Mouse (Mus musculus) hindbrain, embryonic 13.5 days (tissue): Measurements from ENCODE around the gene Dcaf4. TPM values are rescaled to one million over a fixed set of nuclear protein-coding genes. Genes with fewer than 3 reads are reported as not detected.

Experiments used
- ATAC-seq: fragments of 200-750 bp; cut with Nextera tagmentation; 2 replicates; pipeline ENCODE4 v1.8.0; 2017; ENCODE audit warnings: moderate TSS enrichment; ENCODE audit not compliant: low FRiP score
- H3K27ac ChIP-seq: fragments of 300-500 bp; sonication (generic); 2 replicates; pipeline ENCODE4 v1.5.1; 2015; ENCODE audit warnings: inconsistent platforms, mild to moderate bottlenecking, moderate library complexity
- H3K27me3 ChIP-seq: fragments of 300-500 bp; sonication (generic); 2 replicates; pipeline ENCODE4 v1.6.1; 2015; ENCODE audit warnings: mild to moderate bottlenecking, inconsistent platforms
- H3K36me3 ChIP-seq: fragments of 300-500 bp; sonication (generic); 2 replicates; pipeline ENCODE4 v1.6.1; 2015; ENCODE audit warnings: mild to moderate bottlenecking, inconsistent platforms
- H3K4me1 ChIP-seq: fragments of 300-500 bp; sonication (generic); replicated peaks from 2 replicates; pipeline ENCODE4 v1.6.1; 2015; ENCODE audit warnings: inconsistent platforms
- H3K4me2 ChIP-seq: fragments of 300-500 bp; sonication (generic); 2 replicates; pipeline ENCODE4 v1.6.1; 2015; ENCODE audit warnings: inconsistent platforms, mild to moderate bottlenecking, moderate library complexity
- H3K4me3 ChIP-seq: fragments of 300-500 bp; sonication (generic); 2 replicates; pipeline ENCODE4 v1.5.1; 2015; ENCODE audit warnings: mild to moderate bottlenecking, inconsistent platforms
- H3K9ac ChIP-seq: fragments of 300-500 bp; sonication (generic); 2 replicates; pipeline ENCODE4 v1.6.1; 2015; ENCODE audit warnings: mild to moderate bottlenecking, inconsistent platforms
- H3K9me3 ChIP-seq: fragments of 300-500 bp; sonication (generic); 2 replicates; pipeline ENCODE4 v1.6.1; 2016; ENCODE audit warnings: inconsistent platforms
- WGBS: fragments of 180-500 bp; shearing (Covaris S2); methylation state at CpG from one replicate; pipeline ENCODE4 v1.1.7; 2015; 5-methylcytosine and 5-hydroxymethylcytosine counted together
- polyA plus RNA-seq: library from polyadenylated mRNA; unstranded; fragments of >200 nt; fragmentation: Nextera tagmentation; extraction: Ambion mirVana; gene quantifications from 2 replicates; pipeline ENCODE4 v1.2.1, GENCODE M21; 2015

The Dcaf4 gene
- polyA plus RNA-seq, 1 experiment from 2014 or later: 40.6 TPM

GRCm38 (mm10) chr12:83486671-83487461, 33.4 kb upstream of the Dcaf4 start:
- Histone ChIP-seq H3K4me1 (peaks cover 31% of the 10 kb centered on the region), H3K27ac (peak overlapping the region; percentile 95), H3K4me3 (peak overlapping the region; percentile 85), H3K9ac (peak overlapping the region; percentile 90), H3K36me3 (no peaks in the 10 kb centered on the region), H3K9me3 (no peaks in the 10 kb centered on the region), H3K4me2 (peak overlapping the region; percentile 96), H3K27me3 (0 out of 2 replicates have a peak, but pooled peaks cover 6% of the 10 kb centered on the region)
- WGBS: under 1% methylated on average over 73 of the region's 73 CpGs
- ATAC-seq: peak; percentile 78

GRCm38 (mm10) chr12:83487476-83487991, 32.7 kb upstream of the Dcaf4 start, which contains the start of gene Dpf3:
Gene Dpf3 (minus strand): TSS chr12:83487716.
- ATAC-seq: peak; percentile 93
- Histone ChIP-seq H3K4me2 (peak within 1 kb of the TSS; percentile 96), H3K4me3 (peak within 1 kb of the TSS; percentile 85), H3K9ac (peak within 1 kb of the TSS; percentile 90), H3K36me3 (no peaks in the 10 kb centered on the region), H3K4me1 (peaks cover 31% of the 10 kb centered on the region), H3K27me3 (0 out of 2 replicates have a peak, but pooled peaks cover 6% of the 10 kb centered on the region), H3K27ac (peak within 1 kb of the TSS; percentile 95), H3K9me3 (no peaks in the 10 kb centered on the region)
- WGBS: under 1% methylated on average over 31 of the region's 31 CpGs

GRCm38 (mm10) chr12:83488211-83488941, 31.9 kb upstream of the Dcaf4 start:
- peak overlapping the region; percentile 65 for H3K9ac ChIP-seq
- 0 out of 2 replicates have a peak, but pooled peaks cover 6% of the 10 kb centered on the region for H3K27me3 ChIP-seq
- H3K36me3 ChIP-seq: no peaks in the 10 kb centered on the region
- H3K27ac ChIP-seq: no peak overlapping the region
- ATAC-seq: no peak
- under 1% methylated on average over 29 of the region's 29 CpGs for WGBS
- H3K4me1 ChIP-seq: peaks cover 31% of the 10 kb centered on the region
- peak overlapping the region; percentile 96 for H3K4me2 ChIP-seq
- no peaks in the 10 kb centered on the region for H3K9me3 ChIP-seq
- H3K4me3 ChIP-seq: peak overlapping the region; percentile 85

- Histone ChIP-seq H3K4me1 (peaks cover 25% of the 10 kb centered on the region), H3K9me3 (no peaks in the 10 kb centered on the region), H3K27me3 (0 out of 2 replicates have a peak, but pooled peaks cover 5% of the 10 kb centered on the region), H3K36me3 (no peaks in the 10 kb centered on the region), H3K9ac (no peak overlapping the region), H3K27ac (no peak overlapping the region), H3K4me3 (no peak overlapping the region), H3K4me2 (no peak overlapping the region)
- 31% methylated on average over 2 of the region's 2 CpGs for WGBS
- ATAC-seq: no peak
Measured at GRCm38 (mm10) chr12:83489748-83490147, 30.5 kb upstream of the Dcaf4 start.

GRCm38 (mm10) chr12:83491609-83492008, 28.7 kb upstream of the Dcaf4 start:
- ATAC-seq: no peak
- WGBS: 52% methylated on average over 1 of the region's 1 CpGs
- Histone ChIP-seq H3K27ac (no peak overlapping the region), H3K4me1 (peaks cover 14% of the 10 kb centered on the region), H3K9me3 (no peaks in the 10 kb centered on the region), H3K36me3 (no peaks in the 10 kb centered on the region), H3K4me3 (no peak overlapping the region), H3K27me3 (0 out of 2 replicates have a peak, but pooled peaks cover 5% of the 10 kb centered on the region), H3K9ac (no peak overlapping the region), H3K4me2 (no peak overlapping the region)

- Histone ChIP-seq H3K4me3 (no peak overlapping the region), H3K27ac (no peak overlapping the region), H3K4me2 (no peak overlapping the region), H3K9me3 (no peaks in the 10 kb centered on the region), H3K27me3 (0 out of 2 replicates have a peak, but pooled peaks cover 5% of the 10 kb centered on the region), H3K36me3 (no peaks in the 10 kb centered on the region), H3K9ac (no peak overlapping the region), H3K4me1 (peaks cover 14% of the 10 kb centered on the region)
- WGBS: 82% methylated on average over 3 of the region's 3 CpGs
- ATAC-seq: no peak
Measured at GRCm38 (mm10) chr12:83492808-83493207, 27.5 kb upstream of the Dcaf4 start.

- no peak for ATAC-seq
- Histone ChIP-seq H3K4me3 (no peak overlapping the region), H3K27ac (no peak overlapping the region), H3K36me3 (no peaks in the 10 kb centered on the region), H3K4me2 (no peak overlapping the region), H3K9me3 (no peaks in the 10 kb centered on the region), H3K9ac (no peak overlapping the region), H3K27me3 (0 out of 2 replicates have a peak, but pooled peaks cover 5% of the 10 kb centered on the region), H3K4me1 (no peaks in the 10 kb centered on the region)
- WGBS: 82% methylated on average over 9 of the region's 9 CpGs
Measured at GRCm38 (mm10) chr12:83494196-83494595, 26.1 kb upstream of the Dcaf4 start.

- Histone ChIP-seq H3K9me3 (no peaks in the 10 kb centered on the region), H3K9ac (no peak overlapping the region), H3K36me3 (no peaks in the 10 kb centered on the region), H3K27me3 (0 out of 2 replicates have a peak, but pooled peaks cover 5% of the 10 kb centered on the region), H3K27ac (no peak overlapping the region), H3K4me3 (no peak overlapping the region), H3K4me1 (no peaks in the 10 kb centered on the region), H3K4me2 (no peak overlapping the region)
- no peak for ATAC-seq
- WGBS: 72% methylated on average over 4 of the region's 4 CpGs
Measured at GRCm38 (mm10) chr12:83495248-83495960, 24.9 kb upstream of the Dcaf4 start.

GRCm38 (mm10) chr12:83495961-83496282, 24.3 kb upstream of the Dcaf4 start:
- no peak overlapping the region for H3K4me2 ChIP-seq
- no peak overlapping the region for H3K27ac ChIP-seq
- WGBS: 74% methylated on average over 9 of the region's 9 CpGs
- H3K4me3 ChIP-seq: no peak overlapping the region
- no peaks in the 10 kb centered on the region for H3K4me1 ChIP-seq
- no peaks in the 10 kb centered on the region for H3K9me3 ChIP-seq
- no peak for ATAC-seq
- no peak overlapping the region for H3K9ac ChIP-seq
- 0 out of 2 replicates have a peak, but pooled peaks cover 5% of the 10 kb centered on the region for H3K27me3 ChIP-seq
- no peaks in the 10 kb centered on the region for H3K36me3 ChIP-seq

- no peak overlapping the region for H3K4me3 ChIP-seq
- no peak overlapping the region for H3K4me2 ChIP-seq
- H3K36me3 ChIP-seq: no peaks in the 10 kb centered on the region
- no peak overlapping the region for H3K27ac ChIP-seq
- no peaks in the 10 kb centered on the region for H3K9me3 ChIP-seq
- 80% methylated on average over 4 of the region's 4 CpGs for WGBS
- H3K4me1 ChIP-seq: no peaks in the 10 kb centered on the region
- H3K27me3 ChIP-seq: 0 out of 2 replicates have a peak, but pooled peaks cover 6% of the 10 kb centered on the region
- H3K9ac ChIP-seq: no peak overlapping the region
- ATAC-seq: no peak
Measured at GRCm38 (mm10) chr12:83496336-83496735, 23.9 kb upstream of the Dcaf4 start.

GRCm38 (mm10) chr12:83496736-83497135, 23.5 kb upstream of the Dcaf4 start:
- H3K36me3 ChIP-seq: no peaks in the 10 kb centered on the region
- no peaks in the 10 kb centered on the region for H3K9me3 ChIP-seq
- 87% methylated on average over 6 of the region's 6 CpGs for WGBS
- ATAC-seq: no peak
- H3K4me3 ChIP-seq: no peak overlapping the region
- H3K9ac ChIP-seq: no peak overlapping the region
- no peak overlapping the region for H3K4me2 ChIP-seq
- no peak overlapping the region for H3K27ac ChIP-seq
- 0 out of 2 replicates have a peak, but pooled peaks cover 10% of the 10 kb centered on the region for H3K27me3 ChIP-seq
- no peaks in the 10 kb centered on the region for H3K4me1 ChIP-seq

GRCm38 (mm10) chr12:83497959-83498358, 22.3 kb upstream of the Dcaf4 start:
- Histone ChIP-seq H3K4me3 (no peak overlapping the region), H3K4me1 (no peaks in the 10 kb centered on the region), H3K9me3 (no peaks in the 10 kb centered on the region), H3K27ac (no peak overlapping the region), H3K4me2 (no peak overlapping the region), H3K27me3 (0 out of 2 replicates have a peak, but pooled peaks cover 11% of the 10 kb centered on the region), H3K36me3 (no peaks in the 10 kb centered on the region), H3K9ac (no peak overlapping the region)
- WGBS: 79% methylated on average over 3 of the region's 3 CpGs
- ATAC-seq: no peak
